Mouse (Mus musculus) monocyte, adult 5-6 weeks (primary cell): ENCODE measurements around the gene Edn2. TPM values are rescaled to one million over a fixed set of nuclear protein-coding genes. Genes with fewer than 3 reads are reported as not detected.

Experiments used
- ATAC-seq: fragments of 153-309, 156-312 bp; replicated peaks from 2 replicates; pipeline ENCODE4 v1.8.0; 2017; ENCODE audit warnings: mild to moderate bottlenecking; ENCODE audit not compliant: low TSS enrichment, insufficient number of reproducible peaks, severe bottlenecking, poor library complexity, low FRiP score
- total RNA-seq: library from RNA; stranded (forward); fragments of 200-1000, 200-491, 200-594 nt; gene quantifications from 3 replicates; pipeline ENCODE4 v1.2.3, GENCODE M21; 2017

The Edn2 gene
- not detected in 3 replicates for total RNA-seq

- no peak for ATAC-seq
Observed at GRCm38 (mm10) chr4:120161166-120161949, at the start of gene Edn2. Gene Edn2 (plus strand): TSS chr4:120161206.

- ATAC-seq: no peak
Observed at GRCm38 (mm10) chr4:120115516-120115915, 45.5 kb upstream of the Edn2 start.

- no peak for ATAC-seq
Observed at GRCm38 (mm10) chr4:120116312-120116711, 44.7 kb upstream of the Edn2 start.

- no peak for ATAC-seq
Observed at GRCm38 (mm10) chr4:120120276-120120675, 40.7 kb upstream of the Edn2 start.

GRCm38 (mm10) chr4:120124656-120125055 lies 36.4 kb upstream of the Edn2 start:
- ATAC-seq: no peak

- ATAC-seq: no peak
Observed at GRCm38 (mm10) chr4:120126047-120126446, 35.0 kb upstream of the Edn2 start.

GRCm38 (mm10) chr4:120127333-120127732 lies 33.7 kb upstream of the Edn2 start:
- ATAC-seq: no peak

GRCm38 (mm10) chr4:120128033-120128432 lies 33.0 kb upstream of the Edn2 start:
- no peak for ATAC-seq

- ATAC-seq: peak; percentile 42; the same call in 1 of the 2 replicates
Observed at GRCm38 (mm10) chr4:120129233-120129885, 31.6 kb upstream of the Edn2 start.

- ATAC-seq: no peak
Observed at GRCm38 (mm10) chr4:120130926-120131325, 30.1 kb upstream of the Edn2 start.

GRCm38 (mm10) chr4:120131441-120132220 lies 29.4 kb upstream of the Edn2 start:
- ATAC-seq: no peak

GRCm38 (mm10) chr4:120134223-120134622 lies 26.8 kb upstream of the Edn2 start:
- ATAC-seq: no peak

GRCm38 (mm10) chr4:120141810-120142209 lies 19.2 kb upstream of the Edn2 start:
- ATAC-seq: no peak

- ATAC-seq: no peak
Observed at GRCm38 (mm10) chr4:120142905-120143304, 18.1 kb upstream of the Edn2 start.

- ATAC-seq: no peak
Observed at GRCm38 (mm10) chr4:120144343-120144742, 16.7 kb upstream of the Edn2 start.

- ATAC-seq: no peak
Observed at GRCm38 (mm10) chr4:120145931-120146330, 15.1 kb upstream of the Edn2 start.

- no peak for ATAC-seq
Observed at GRCm38 (mm10) chr4:120148291-120149141, 12.5 kb upstream of the Edn2 start.

GRCm38 (mm10) chr4:120149142-120149524 lies 11.9 kb upstream of the Edn2 start:
- ATAC-seq: no peak
